Mouse (Mus musculus) brain, embryonic 14.5 days (tissue): ENCODE measurements at regions not wholly inside any gene's neighbourhood (a gene's known extent, or its start where the extent isn't known, plus 50 kb on each side); places are given as distances from the start of the nearest gene placed in this dataset.

Experiments
- CTCF ChIP-seq: fragments of 200-500 bp; IDR thresholded peaks from 2 replicates; pipeline ENCODE4 v1.5.1; 2012; ENCODE audit warnings: inconsistent platforms, mild to moderate bottlenecking, moderate library complexity, borderline replicate concordance; ENCODE audit not compliant: insufficient read depth, insufficient read length; ENCODE audit errors: extremely low read depth
- POLR2A ChIP-seq: fragments of 200-500 bp; IDR thresholded peaks from 2 replicates; pipeline ENCODE4 v1.6.1; 2012; ENCODE audit warnings: mild to moderate bottlenecking, inconsistent platforms, borderline replicate concordance; ENCODE audit not compliant: poor library complexity, insufficient read depth, insufficient read length, severe bottlenecking; ENCODE audit errors: extremely low read depth

DNA sequence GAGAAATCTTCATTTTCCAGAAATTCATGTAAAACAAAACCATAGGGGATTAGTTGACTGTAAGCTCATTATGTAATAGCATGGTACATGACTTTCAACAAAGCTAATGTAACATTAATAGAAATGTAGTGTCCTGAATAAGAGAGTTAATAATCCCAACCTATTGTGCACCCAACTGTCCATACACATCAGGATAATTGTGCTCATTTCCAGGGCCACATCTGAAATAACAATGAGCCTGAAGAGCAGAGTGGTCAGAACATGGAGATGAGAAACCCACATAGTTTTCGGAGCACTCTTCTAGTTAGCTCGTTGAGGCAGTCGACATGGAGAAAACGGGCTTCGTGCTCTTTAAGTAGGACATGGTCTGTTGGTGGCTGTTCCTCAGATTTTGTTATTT is 138.1 kb downstream of the Gm4791 start:
- TF ChIP-seq CTCF = no peak
- no peak for TF ChIP-seq POLR2A
